Mouse (Mus musculus) midbrain, embryonic 14.5 days (tissue): ENCODE results near the gene Hoxb6. TPM values are rescaled to one million over a fixed set of nuclear protein-coding genes. Genes with fewer than 3 reads are reported as not detected.

Experiments used
- ATAC-seq: fragments of 200-750 bp; cut with Nextera tagmentation; 2 replicates; pipeline ENCODE4 v1.8.0; 2017; ENCODE audit warnings: moderate number of reproducible peaks, moderate library complexity; ENCODE audit not compliant: low FRiP score, low TSS enrichment
- DNase-seq: peaks from one replicate; pipeline ENCODE4 v3.0.0-alpha.2; 2015
- H3K27ac ChIP-seq: fragments of 300-500 bp; sonication (generic); replicated peaks from 2 replicates; pipeline ENCODE4 v1.5.1; 2014; ENCODE audit warnings: mild to moderate bottlenecking, low read depth, low read length, moderate library complexity
- H3K27me3 ChIP-seq: fragments of 300-500 bp; sonication (generic); 2 replicates; pipeline ENCODE4 v1.6.1; 2014; ENCODE audit warnings: low read length, control low read depth, mixed read lengths; ENCODE audit not compliant: control insufficient read depth, insufficient read depth
- H3K36me3 ChIP-seq: fragments of 300-500 bp; sonication (generic); 2 replicates; pipeline ENCODE4 v1.6.1; 2014; ENCODE audit warnings: low read length, control low read depth; ENCODE audit not compliant: control insufficient read depth, insufficient read depth
- H3K4me1 ChIP-seq: fragments of 300-500 bp; sonication (generic); 2 replicates; pipeline ENCODE4 v1.6.1; 2014; ENCODE audit warnings: mild to moderate bottlenecking, antibody characterized with exemption, low read length, control low read depth; ENCODE audit not compliant: control insufficient read depth, insufficient read depth
- H3K4me2 ChIP-seq: fragments of 300-500 bp; sonication (generic); 2 replicates; pipeline ENCODE4 v1.6.1; 2014; ENCODE audit warnings: mild to moderate bottlenecking, low read length, moderate library complexity
- H3K4me3 ChIP-seq: fragments of 300-500 bp; sonication (generic); replicated peaks from 2 replicates; pipeline ENCODE4 v1.5.1; 2014; ENCODE audit warnings: low read depth, low read length
- H3K9ac ChIP-seq: fragments of 300-500 bp; sonication (generic); replicated peaks from 2 replicates; pipeline ENCODE4 v1.6.1; 2014; ENCODE audit warnings: mild to moderate bottlenecking, low read length, moderate library complexity
- H3K9me3 ChIP-seq: fragments of 300-500 bp; sonication (generic); 2 replicates; pipeline ENCODE4 v1.6.1; 2016; ENCODE audit warnings: low read length, control low read depth, mixed read lengths; ENCODE audit not compliant: control insufficient read depth
- WGBS: fragments of 180-500 bp; shearing (Covaris S2); extraction: QIAGEN DNeasy Blood & Tissue Kit; methylation state at CpG from one replicate; pipeline ENCODE4 v1.1.7; 2014; 5-methylcytosine and 5-hydroxymethylcytosine counted together
- polyA plus RNA-seq: library from polyadenylated mRNA; unstranded; fragments of >200 nt; fragmentation: Nextera tagmentation; extraction: Ambion mirVana; gene quantifications from 2 replicates; pipeline ENCODE4 v1.2.1, GENCODE M21; 2014

Hoxb6 gene
- polyA plus RNA-seq, 1 experiment from 2014 or later: not detected

- H3K27ac ChIP-seq: no peak overlapping the region
- 2% methylated on average over 17 of the region's 17 CpGs for WGBS
- no peaks in the 10 kb centered on the region for H3K36me3 ChIP-seq
- DNase-seq: no peak
- no peak overlapping the region for H3K9ac ChIP-seq
- H3K9me3 ChIP-seq: no peaks in the 10 kb centered on the region
- H3K4me3 ChIP-seq: no peak overlapping the region
- H3K4me2 ChIP-seq: no peak overlapping the region
- H3K4me1 ChIP-seq: no peaks in the 10 kb centered on the region
- ATAC-seq: no peak
- peaks cover 100% of the 10 kb centered on the region for H3K27me3 ChIP-seq
These were observed 41.1 kb downstream of the Hoxb6 start for GRCm38 (mm10) chr11:96333241-96334001.

- Histone ChIP-seq H3K36me3 (no peaks in the 10 kb centered on the region), H3K9me3 (no peaks in the 10 kb centered on the region), H3K27me3 (peaks cover 100% of the 10 kb centered on the region), H3K27ac (no peak overlapping the region), H3K9ac (no peak overlapping the region), H3K4me1 (no peaks in the 10 kb centered on the region), H3K4me2 (no peak overlapping the region), H3K4me3 (no peak overlapping the region)
- WGBS: 0% methylated on average over 2 of the region's 2 CpGs
- ATAC-seq (no peak), DNase-seq (no peak)
These were observed 41.7 kb downstream of the Hoxb6 start for GRCm38 (mm10) chr11:96334002-96334364.

- no peak overlapping the region for H3K27ac ChIP-seq
- H3K4me3 ChIP-seq: no peak overlapping the region
- H3K4me1 ChIP-seq: no peaks in the 10 kb centered on the region
- ATAC-seq: no peak
- H3K4me2 ChIP-seq: no peak overlapping the region
- no peaks in the 10 kb centered on the region for H3K36me3 ChIP-seq
- 22% methylated on average over 3 of the region's 3 CpGs for WGBS
- H3K9me3 ChIP-seq: no peaks in the 10 kb centered on the region
- no peak for DNase-seq
- no peak overlapping the region for H3K9ac ChIP-seq
- peaks cover 100% of the 10 kb centered on the region for H3K27me3 ChIP-seq
These were observed 42.7 kb downstream of the Hoxb6 start for GRCm38 (mm10) chr11:96334998-96335397.

- Histone ChIP-seq H3K4me1 (no peaks in the 10 kb centered on the region), H3K9ac (no peak overlapping the region), H3K4me3 (no peak overlapping the region), H3K27ac (no peak overlapping the region), H3K9me3 (no peaks in the 10 kb centered on the region), H3K27me3 (peaks cover 98% of the 10 kb centered on the region), H3K4me2 (no peak overlapping the region), H3K36me3 (no peaks in the 10 kb centered on the region)
- WGBS: 2% methylated on average over 2 of the region's 2 CpGs
- DNase-seq: no peak
- ATAC-seq: no peak
These were observed 44.3 kb downstream of the Hoxb6 start for GRCm38 (mm10) chr11:96336597-96336996.

- H3K27me3 ChIP-seq: peaks cover 98% of the 10 kb centered on the region
- no peaks in the 10 kb centered on the region for H3K9me3 ChIP-seq
- no peaks in the 10 kb centered on the region for H3K4me1 ChIP-seq
- ATAC-seq: no peak
- no peak overlapping the region for H3K9ac ChIP-seq
- no peaks in the 10 kb centered on the region for H3K36me3 ChIP-seq
- H3K27ac ChIP-seq: no peak overlapping the region
- DNase-seq: no peak
- H3K4me3 ChIP-seq: no peak overlapping the region
- 3% methylated on average over 6 of the region's 6 CpGs for WGBS
- H3K4me2 ChIP-seq: no peak overlapping the region
These were observed 44.8 kb downstream of the Hoxb6 start for GRCm38 (mm10) chr11:96337026-96337425.

GRCm38 (mm10) chr11:96338957-96339855, 46.9 kb downstream of the Hoxb6 start:
- Histone ChIP-seq H3K4me3 (no peak overlapping the region), H3K27me3 (peaks cover 97% of the 10 kb centered on the region), H3K27ac (no peak overlapping the region), H3K9me3 (no peaks in the 10 kb centered on the region), H3K9ac (no peak overlapping the region), H3K4me1 (no peaks in the 10 kb centered on the region), H3K36me3 (no peaks in the 10 kb centered on the region), H3K4me2 (no peak overlapping the region)
- DNase-seq: no peak
- WGBS: 10% methylated on average over 7 of the region's 7 CpGs
- ATAC-seq: no peak

GRCm38 (mm10) chr11:96340698-96341365, 48.6 kb downstream of the Hoxb6 start:
- Histone ChIP-seq H3K4me1 (no peaks in the 10 kb centered on the region), H3K27me3 (peaks cover 97% of the 10 kb centered on the region)
- no peak for DNase-seq

GRCm38 (mm10) chr11:96341701-96342575, 49.7 kb downstream of the Hoxb6 start:
- WGBS: under 1% methylated on average over 40 of the region's 40 CpGs
- Histone ChIP-seq H3K4me2 (no peak overlapping the region), H3K36me3 (no peaks in the 10 kb centered on the region), H3K4me1 (no peaks in the 10 kb centered on the region), H3K4me3 (no peak overlapping the region), H3K27me3 (peaks cover 97% of the 10 kb centered on the region), H3K9me3 (no peaks in the 10 kb centered on the region), H3K9ac (no peak overlapping the region), H3K27ac (no peak overlapping the region)
- no peak for DNase-seq
- no peak for ATAC-seq

More at GRCm38 (mm10) chr11:96340698-96341365, 48.6 kb downstream of the Hoxb6 start:
- H3K4me2 ChIP-seq: no peak overlapping the region
- H3K36me3 ChIP-seq: no peaks in the 10 kb centered on the region
- no peak overlapping the region for H3K4me3 ChIP-seq
- under 1% methylated on average over 36 of the region's 36 CpGs for WGBS
- no peak for ATAC-seq
- H3K9ac ChIP-seq: no peak overlapping the region
- no peak overlapping the region for H3K27ac ChIP-seq
- H3K9me3 ChIP-seq: no peaks in the 10 kb centered on the region
